ENCODE assay signal across 17 mouse cellular contexts in genomic region chr5:98182603-98182920, GRCm38 (mm10). TPM values are rescaled to one million over a fixed set of nuclear protein-coding genes. Genes with fewer than 3 reads are reported as not detected.
DNase-seq lines count a peak whose midpoint lies in the region; ATAC-seq and TF ChIP-seq lines count a peak whose summit lies in the region.
"Had no signal": no experiment of that assay in that cellular context is flagged by ENCODE, and none has a peak within 500 bp of the region (broad histone marks: within the 10 kb centered on the region; RNA-seq: fewer than 3 reads in every experiment).

No protein-coding gene starts in this region.

- TF ChIP-seq CTCF in intestine, postnatal 0 days (IDR thresholded peaks at IDR 0.05; ENCODE audit: low read depth): no peak
- TF ChIP-seq CTCF in midbrain, postnatal 0 days (IDR thresholded peaks at IDR 0.05): no peak

- H3K27ac ChIP-seq in intestine, postnatal 0 days (ENCODE audit: low read depth, low read length): no peak overlapping the region
- H3K27ac ChIP-seq in intestine, embryonic 16.5 days (ENCODE audit: low read length): no peak overlapping the region
- H3K27ac ChIP-seq in forebrain, embryonic 13.5 days: no peak overlapping the region
- peak overlapping the region; percentile 81 for H3K27ac ChIP-seq in hindbrain, embryonic 15.5 days (replicated peaks)
- no peak overlapping the region for H3K27ac ChIP-seq in midbrain, postnatal 0 days (ENCODE audit: low read depth, low read length)
- H3K27ac ChIP-seq: gastrocnemius, adult 2 months had no signal

- WGBS in intestine, postnatal 0 days: 1% methylated on average over 5 of the region's 5 CpGs
- 3% methylated on average over 5 of the region's 5 CpGs for WGBS in intestine, embryonic 16.5 days
- WGBS in forebrain, embryonic 13.5 days: 2% methylated on average over 5 of the region's 5 CpGs
- 1% methylated on average over 5 of the region's 5 CpGs for WGBS in hindbrain, embryonic 15.5 days
- 5% methylated on average over 5 of the region's 5 CpGs for WGBS in midbrain, postnatal 0 days

- no peak for DNase-seq in midbrain, postnatal 0 days (ENCODE audit: low spot score)
- DNase-seq in gastrocnemius, postnatal 14 days: no peak
- no peak for DNase-seq in adrenal gland, postnatal 36 days
- no peak for DNase-seq in kidney, postnatal 36 days
- DNase-seq: cerebellum, postnatal 36 days; gastrocnemius, adult 2 months; kidney, adult 8-10 months; liver, postnatal 0 days; thymus, postnatal 36 days had no signal

- H3K9me3 ChIP-seq in intestine, postnatal 0 days (ENCODE audit: control insufficient read depth): no peaks in the 10 kb centered on the region
- H3K9me3 ChIP-seq in intestine, embryonic 16.5 days (ENCODE audit: control insufficient read depth, low read length): no peaks in the 10 kb centered on the region
- no peaks in the 10 kb centered on the region for H3K9me3 ChIP-seq in forebrain, embryonic 13.5 days (replicated peaks)
- H3K9me3 ChIP-seq in hindbrain, embryonic 15.5 days: no peaks in the 10 kb centered on the region
- H3K9me3 ChIP-seq in midbrain, postnatal 0 days (ENCODE audit: low read length): no peaks in the 10 kb centered on the region

- no peak overlapping the region for H3K9ac ChIP-seq in intestine, postnatal 0 days (ENCODE audit: low read depth, low read length)
- no peak overlapping the region for H3K9ac ChIP-seq in intestine, embryonic 16.5 days (ENCODE audit: low read depth, low read length)
- H3K9ac ChIP-seq in forebrain, embryonic 13.5 days: peak overlapping the region; percentile 69
- H3K9ac ChIP-seq in hindbrain, embryonic 15.5 days: peak overlapping the region; percentile 16; the same call in 1 of the 2 replicates
- no peak overlapping the region for H3K9ac ChIP-seq in midbrain, postnatal 0 days (replicated peaks; ENCODE audit: low read length, poor library complexity, severe bottlenecking)
- H3K9ac ChIP-seq: liver, postnatal 0 days had no signal

- H3K4me3 ChIP-seq in intestine, postnatal 0 days (ENCODE audit: low read depth, low read length): 0 out of 2 replicates have a peak overlapping the region, but pooled peaks have one; percentile 7
- no peak overlapping the region for H3K4me3 ChIP-seq in intestine, embryonic 16.5 days (ENCODE audit: low read length)
- H3K4me3 ChIP-seq in forebrain, embryonic 13.5 days: peak overlapping the region; percentile 56
- H3K4me3 ChIP-seq in hindbrain, embryonic 15.5 days: peak overlapping the region; percentile 49
- H3K4me3 ChIP-seq in midbrain, postnatal 0 days (ENCODE audit: low read depth, low read length): peak overlapping the region; percentile 27
- H3K4me3 ChIP-seq: gastrocnemius, adult 2 months; myocyte had no signal

- no peaks in the 10 kb centered on the region for H3K36me3 ChIP-seq in intestine, postnatal 0 days (ENCODE audit: control insufficient read depth, insufficient read depth)
- no peaks in the 10 kb centered on the region for H3K36me3 ChIP-seq in intestine, embryonic 16.5 days (ENCODE audit: control insufficient read depth, insufficient read depth, low read length)
- H3K36me3 ChIP-seq in forebrain, embryonic 13.5 days (ENCODE audit: poor library complexity, severe bottlenecking): no peaks in the 10 kb centered on the region
- no peaks in the 10 kb centered on the region for H3K36me3 ChIP-seq in hindbrain, embryonic 15.5 days
- H3K36me3 ChIP-seq in midbrain, postnatal 0 days (ENCODE audit: insufficient read depth, low read length): no peaks in the 10 kb centered on the region

- no peak for ATAC-seq in intestine, postnatal 0 days
- ATAC-seq in intestine, embryonic 16.5 days: no peak
- no peak for ATAC-seq in forebrain, embryonic 13.5 days
- no peak for ATAC-seq in hindbrain, embryonic 15.5 days (ENCODE audit: low FRiP score, low read depth)
- ATAC-seq in midbrain, postnatal 0 days (ENCODE audit: low FRiP score): no peak
- ATAC-seq: activated CD4-positive, CD25-positive, alpha-beta regulatory T cell, adult 4 months; liver, postnatal 0 days had no signal

- no peak overlapping the region for H3K4me2 ChIP-seq in intestine, postnatal 0 days (replicated peaks; ENCODE audit: low read depth)
- no peak overlapping the region for H3K4me2 ChIP-seq in intestine, embryonic 16.5 days (ENCODE audit: low read depth, low read length)
- peak overlapping the region; percentile 89 for H3K4me2 ChIP-seq in forebrain, embryonic 13.5 days
- H3K4me2 ChIP-seq in hindbrain, embryonic 15.5 days: peak overlapping the region; percentile 86
- H3K4me2 ChIP-seq in midbrain, postnatal 0 days (ENCODE audit: low read depth, low read length, poor library complexity, severe bottlenecking): peak overlapping the region; percentile 23

- intact Hi-C loops in gastrocnemius, postnatal 14 days (cut with DNase I; ENCODE audit: low total_unique reads): no loop called here

- H3K4me1 ChIP-seq in intestine, postnatal 0 days (replicated peaks; ENCODE audit: control insufficient read depth, insufficient read depth, low read length): 0 out of 2 replicates have a peak, but pooled peaks cover 9% of the 10 kb centered on the region
- peaks cover 12% of the 10 kb centered on the region for H3K4me1 ChIP-seq in intestine, embryonic 16.5 days (ENCODE audit: control insufficient read depth, insufficient read depth, low read length)
- H3K4me1 ChIP-seq in forebrain, embryonic 13.5 days: peaks cover 52% of the 10 kb centered on the region
- peaks cover 43% of the 10 kb centered on the region for H3K4me1 ChIP-seq in hindbrain, embryonic 15.5 days (replicated peaks)
- peaks cover 4% of the 10 kb centered on the region; the same call in 1 of the 2 replicates for H3K4me1 ChIP-seq in midbrain, postnatal 0 days (ENCODE audit: insufficient read depth, low read length)

- H3K27me3 ChIP-seq in intestine, postnatal 0 days (replicated peaks; ENCODE audit: control insufficient read depth, insufficient read depth, low read length): peaks cover 98% of the 10 kb centered on the region
- peaks cover 67% of the 10 kb centered on the region for H3K27me3 ChIP-seq in intestine, embryonic 16.5 days (replicated peaks; ENCODE audit: control insufficient read depth, insufficient read depth, low read length)
- H3K27me3 ChIP-seq in forebrain, embryonic 13.5 days: peaks cover 95% of the 10 kb centered on the region
- peaks cover 51% of the 10 kb centered on the region for H3K27me3 ChIP-seq in hindbrain, embryonic 15.5 days
- H3K27me3 ChIP-seq in midbrain, postnatal 0 days (ENCODE audit: insufficient read depth, low read length): peaks cover 42% of the 10 kb centered on the region

RNA-seq across cellular contexts. Expression of gene Prdm8, which starts 15.6 kb away (rescaled TPM):
- polyA plus RNA-seq in intestine, postnatal 0 days (2015; fragmentation: Nextera tagmentation; extraction: Ambion mirVana): 0.05 TPM in 1 of 2 replicates, not detected in the other
- polyA plus RNA-seq in intestine, embryonic 16.5 days (2015; fragmentation: Nextera tagmentation; extraction: Ambion mirVana): 0.04 and 0.05 TPM in 2 replicates
- 2.7 and 4.2 TPM in 2 replicates for polyA plus RNA-seq in forebrain, embryonic 13.5 days (2015; fragmentation: Nextera tagmentation; extraction: Ambion mirVana)
- polyA plus RNA-seq in hindbrain, embryonic 15.5 days (2015; fragmentation: Nextera tagmentation; extraction: Ambion mirVana): 3.7 and 5.4 TPM in 2 replicates
- 8.5 and 12.8 TPM in 2 replicates for total RNA-seq in midbrain, postnatal 0 days (2014; rRNA removed)
- polyA plus RNA-seq in midbrain, postnatal 0 days (2015; fragmentation: Nextera tagmentation; extraction: Ambion mirVana): 0.56 and 0.62 TPM in 2 replicates
- total RNA-seq in gastrocnemius, postnatal 14 days (2021): 1 to 10 TPM in 1 of 2 experiments, under 1 TPM in 1; 0.80 to 1.1 TPM
- under 1 TPM in 1 of 2 experiments, not detected in 1; 0.10 TPM for total RNA-seq in adrenal gland, postnatal 36 days (2021)
- total RNA-seq: MEL had no signal
- polyA plus RNA-seq: activated CD4-positive, CD25-positive, alpha-beta regulatory T cell, adult 4 months; heart, embryonic 16.5 days; liver, postnatal 0 days had no signal

Comparison
In these comparisons a context has a peak if more than half of its experiments do, and no peak if none do; other contexts are left out.
1. H3K4me2 ChIP-seq: peak in forebrain, embryonic 13.5 days (single experiment), hindbrain, embryonic 15.5 days (single experiment) and midbrain, postnatal 0 days (single experiment); none in intestine, postnatal 0 days (single experiment) and intestine, embryonic 16.5 days (single experiment).
2. H3K9ac ChIP-seq: peak in forebrain, embryonic 13.5 days (single experiment) and hindbrain, embryonic 15.5 days (single experiment); none in intestine, postnatal 0 days (single experiment), intestine, embryonic 16.5 days (single experiment) and midbrain, postnatal 0 days (single experiment).